Mouse (Mus musculus): ENCODE results near the gene Inhbc. TPM values are rescaled to one million over a fixed set of nuclear protein-coding genes. Genes with fewer than 3 reads are reported as not detected.

Gene Inhbc
- total and polyA plus RNA-seq, 3 experiments, result 0.20 to 0.38 TPM; not detected in 1

DNA sequence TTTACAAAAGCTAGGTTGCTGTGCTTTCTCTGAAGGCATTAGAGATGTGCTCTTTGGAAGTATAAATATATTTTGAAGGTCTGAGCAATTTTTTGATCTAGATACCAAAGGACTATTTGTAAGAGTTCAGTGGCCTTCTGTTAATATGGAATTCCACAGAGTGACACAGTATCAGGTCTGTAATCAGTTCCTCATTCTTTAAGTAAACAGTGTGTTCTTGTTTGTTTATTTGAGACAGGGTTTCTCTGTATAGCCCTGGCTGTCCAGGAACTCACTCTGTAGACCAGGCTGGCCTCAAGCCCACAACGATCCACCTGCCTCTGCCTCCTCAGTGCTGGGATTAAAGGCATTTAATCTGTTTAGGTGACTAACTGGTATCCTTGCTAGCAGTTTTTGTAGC is 43.4 kb upstream of the Inhbc start:
- no peak overlapping the region for H3K9ac ChIP-seq (ENCODE audit: insufficient read depth, low read depth)
- H3K27ac ChIP-seq (ENCODE audit: insufficient read depth, low read depth), result no peak overlapping the region
- H3K27me3 ChIP-seq (replicated peaks), result no peaks in the 10 kb centered on the region
- no peak overlapping the region for H3K4me3 ChIP-seq (replicated peaks in 1 of 3; ENCODE audit: low read depth in 2 of 3, low read length in 2 of 3, poor library complexity in 1 of 3)
- dilution Hi-C loops (cut with MboI; ENCODE audit: extremely low pct_ligation_motif_present, extremely low pct_unique_long_range_greater_than_20kb, low sequenced_read_pairs), result no loop called here
- H3K4me2 ChIP-seq (ENCODE audit: insufficient read depth, low read depth, poor library complexity, severe bottlenecking), result no peak overlapping the region
- DNase-seq (ENCODE audit: extremely low read depth), result no peak
- no peaks in the 10 kb centered on the region for H3K9me3 ChIP-seq (replicated peaks; ENCODE audit: low read length)
- H3K36me3 ChIP-seq (replicated peaks in 1 of 2; ENCODE audit: control insufficient read depth in 1 of 2, insufficient read depth in 1 of 2, low read length in 1 of 2), result peaks cover 12 to 26% of the 10 kb centered on the region in 2 experiments
- H3K4me1 ChIP-seq (ENCODE audit: control insufficient read depth in 1 of 2, insufficient read depth in 2 of 2), result peaks cover 2 to 10% of the 10 kb centered on the region in 2 experiments; a peak in 2 of 4 replicates
- H3K79me2 ChIP-seq (replicated peaks; ENCODE audit: control insufficient read depth, extremely low read depth, insufficient read depth, poor library complexity, severe bottlenecking), result no peaks in the 10 kb centered on the region
- TF ChIP-seq TBP (conservative IDR thresholded peaks at IDR 0.05; ENCODE audit: low read depth, low read length) (no peak), MYC (IDR thresholded peaks at IDR 0.05; ENCODE audit: low read depth, low read length) (no peak), NRF1 (IDR thresholded peaks at IDR 0.05; ENCODE audit: low read depth, low read length) (no peak), CHD2 (IDR thresholded peaks at IDR 0.05; ENCODE audit: low read length) (no peak), CHD1 (IDR thresholded peaks at IDR 0.05; ENCODE audit: low read depth, low read length) (no peak)
- in situ Hi-C loops (cut with MboI; ENCODE audit: low pct_ligation_motif_present, low pct_unique_long_range_greater_than_20kb, low sequenced_read_pairs), result no loop called here

GRCm38 (mm10) chr10:127412776-127413175 is 42.5 kb upstream of the Inhbc start:
- no peak for DNase-seq (ENCODE audit: extremely low read depth)
- Histone ChIP-seq H3K4me1 (ENCODE audit: control insufficient read depth in 1 of 2, insufficient read depth in 2 of 2) (peaks cover 0 to 10% of the 10 kb centered on the region in 2 experiments; a peak in 2 of 4 replicates), H3K4me2 (ENCODE audit: insufficient read depth, low read depth, poor library complexity, severe bottlenecking) (no peak overlapping the region), H3K27me3 (replicated peaks) (no peaks in the 10 kb centered on the region), H3K27ac (ENCODE audit: insufficient read depth, low read depth) (no peak overlapping the region), H3K9me3 (replicated peaks; ENCODE audit: low read length) (no peaks in the 10 kb centered on the region), H3K79me2 (replicated peaks; ENCODE audit: control insufficient read depth, extremely low read depth, insufficient read depth, poor library complexity, severe bottlenecking) (no peaks in the 10 kb centered on the region), H3K9ac (ENCODE audit: insufficient read depth, low read depth) (no peak overlapping the region), H3K4me3 (replicated peaks in 1 of 3; ENCODE audit: low read depth in 2 of 3, low read length in 2 of 3, poor library complexity in 1 of 3) (no peak overlapping the region), H3K36me3 (replicated peaks in 1 of 2; ENCODE audit: control insufficient read depth in 1 of 2, insufficient read depth in 1 of 2, low read length in 1 of 2) (peaks cover 9 to 29% of the 10 kb centered on the region in 2 experiments)
- TF ChIP-seq IRF4 (IDR thresholded peaks at IDR 0.05; ENCODE audit: low read depth, low read length), result no peak
- dilution Hi-C loops (cut with MboI; ENCODE audit: extremely low pct_ligation_motif_present, extremely low pct_unique_long_range_greater_than_20kb, low sequenced_read_pairs), result no loop called here
- in situ Hi-C loops (cut with MboI; ENCODE audit: low pct_ligation_motif_present, low pct_unique_long_range_greater_than_20kb, low sequenced_read_pairs), result no loop called here

- Histone ChIP-seq H3K79me2 (replicated peaks; ENCODE audit: control insufficient read depth, extremely low read depth, insufficient read depth, poor library complexity, severe bottlenecking) (no peaks in the 10 kb centered on the region), H3K4me3 (replicated peaks in 1 of 3; ENCODE audit: low read depth in 2 of 3, low read length in 2 of 3, poor library complexity in 1 of 3) (no peak overlapping the region), H3K4me1 (ENCODE audit: control insufficient read depth in 1 of 2, insufficient read depth in 2 of 2) (peaks cover 0 to 10% of the 10 kb centered on the region in 2 experiments; a peak in 2 of 4 replicates), H3K9ac (ENCODE audit: insufficient read depth, low read depth) (no peak overlapping the region), H3K4me2 (ENCODE audit: insufficient read depth, low read depth, poor library complexity, severe bottlenecking) (no peak overlapping the region), H3K27me3 (replicated peaks) (no peaks in the 10 kb centered on the region), H3K36me3 (replicated peaks in 1 of 2; ENCODE audit: control insufficient read depth in 1 of 2, insufficient read depth in 1 of 2, low read length in 1 of 2) (peaks cover 9 to 32% of the 10 kb centered on the region in 2 experiments), H3K9me3 (replicated peaks; ENCODE audit: low read length) (no peaks in the 10 kb centered on the region), H3K27ac (ENCODE audit: insufficient read depth, low read depth) (no peak overlapping the region)
- DNase-seq (ENCODE audit: extremely low read depth), result no peak
- no peak for TF ChIP-seq SMC3 (IDR thresholded peaks at IDR 0.05; ENCODE audit: low read depth, low read length)
- TF ChIP-seq POLR2A (IDR thresholded peaks at IDR 0.05; ENCODE audit: low read depth, low read length), result no peak
- TF ChIP-seq SIN3A (IDR thresholded peaks at IDR 0.05; ENCODE audit: low read length), result no peak
- TF ChIP-seq MAZ (IDR thresholded peaks at IDR 0.05; ENCODE audit: low read depth, low read length), result no peak
- TF ChIP-seq ZMIZ1 (IDR thresholded peaks at IDR 0.05; ENCODE audit: low read depth, low read length), result no peak
- no peak for TF ChIP-seq HCFC1 (IDR thresholded peaks at IDR 0.05; ENCODE audit: low read depth, low read length)
- TF ChIP-seq CTCF (conservative IDR thresholded peaks at IDR 0.05 in 1 of 2, IDR thresholded peaks at IDR 0.05 in 1 of 2; ENCODE audit: low read depth in 2 of 2, low read length in 2 of 2), result no peak
- TF ChIP-seq MAX (IDR thresholded peaks at IDR 0.05; ENCODE audit: low read length), result no peak
- no peak for TF ChIP-seq UBTF (IDR thresholded peaks at IDR 0.05; ENCODE audit: low read depth, low read length)
- TF ChIP-seq ZNF384 (IDR thresholded peaks at IDR 0.05; ENCODE audit: low read depth, low read length), result no peak
- no peak for TF ChIP-seq MAFK (IDR thresholded peaks at IDR 0.05; ENCODE audit: insufficient replicate concordance, low read length)
- no peak for TF ChIP-seq RAD21 (IDR thresholded peaks at IDR 0.05; ENCODE audit: low read depth, low read length)
- no peak for TF ChIP-seq E2F4 (IDR thresholded peaks at IDR 0.05; ENCODE audit: insufficient replicate concordance, low read depth, low read length)
- no peak for TF ChIP-seq NELFE (IDR thresholded peaks at IDR 0.05; ENCODE audit: low read depth, low read length)
- no peak for TF ChIP-seq USF2 (conservative IDR thresholded peaks at IDR 0.05; ENCODE audit: low read depth, low read length)
- no peak for TF ChIP-seq JUN (IDR thresholded peaks at IDR 0.05; ENCODE audit: insufficient read depth, low read depth, low read length)
- in situ Hi-C loops (cut with MboI; ENCODE audit: low pct_ligation_motif_present, low pct_unique_long_range_greater_than_20kb, low sequenced_read_pairs) (no loop called here), dilution Hi-C loops (cut with MboI; ENCODE audit: extremely low pct_ligation_motif_present, extremely low pct_unique_long_range_greater_than_20kb, low sequenced_read_pairs) (no loop called here)
Measured at GRCm38 (mm10) chr10:127412101-127412500, 41.9 kb upstream of the Inhbc start.
